Mouse (Mus musculus) liver, adult 2 months (tissue): Measurements from ENCODE around the gene Ramp2.

Experiments
- CTCF ChIP-seq: fragments of 200-500 bp; IDR thresholded peaks from 2 replicates; pipeline ENCODE4 v1.5.1; 2011; ENCODE audit warnings: low read depth, low read length, control low read depth
- POLR2A ChIP-seq: fragments of 200-500 bp; IDR thresholded peaks from 2 replicates; pipeline ENCODE4 v1.6.1; 2011; ENCODE audit warnings: low read length, control low read depth; ENCODE audit not compliant: insufficient read depth; ENCODE audit errors: extremely low read depth

GRCm38 (mm10) chr11:101251031-101251430 is 5.2 kb downstream of the Ramp2 start:
- no peak for TF ChIP-seq POLR2A
- no peak for TF ChIP-seq CTCF
